Mouse (Mus musculus) granulocyte monocyte progenitor cell, adult 5-6 weeks (primary cell): ENCODE measurements at regions not wholly inside any gene's neighbourhood (a gene's known extent, or its start where the extent isn't known, plus 50 kb on each side); places are given as distances from the start of the nearest gene placed in this dataset.
A peak's percentile ranks its signal among the peaks of the same experiment; 100 is the strongest.

Experiments
- ATAC-seq: replicated peaks from 2 replicates; pipeline ENCODE4 v1.8.0; 2016; ENCODE audit warnings: mild to moderate bottlenecking, moderate TSS enrichment, inconsistent platforms; ENCODE audit not compliant: poor library complexity, severe bottlenecking

GRCm38 (mm10) chr3:61849317-61849716, 483.6 kb upstream of the B430305J03Rik start:
- ATAC-seq, result no peak

DNA sequence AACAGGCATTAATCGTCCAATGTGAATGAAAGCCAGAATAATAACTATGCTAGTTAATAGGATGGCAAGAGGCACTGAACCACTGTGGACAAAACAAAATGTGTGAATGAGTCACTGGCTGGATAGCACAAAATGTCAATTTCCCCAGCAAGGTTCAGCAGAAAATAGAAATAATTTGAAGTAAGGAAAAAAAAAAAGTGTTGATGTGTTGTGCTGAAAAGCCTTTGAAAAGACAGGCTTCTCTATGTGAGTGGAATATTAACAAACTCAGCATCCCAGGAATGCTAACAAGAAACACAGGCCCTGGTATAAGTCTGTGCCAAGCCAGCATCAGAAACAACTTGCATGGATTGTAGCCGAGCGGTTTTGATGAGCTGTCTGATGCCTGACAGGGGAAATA, 481.0 kb upstream of the B430305J03Rik start:
- no peak for ATAC-seq

GRCm38 (mm10) chr3:61839355-61840009, 473.7 kb upstream of the B430305J03Rik start:
- ATAC-seq, result peak; percentile 81

DNA sequence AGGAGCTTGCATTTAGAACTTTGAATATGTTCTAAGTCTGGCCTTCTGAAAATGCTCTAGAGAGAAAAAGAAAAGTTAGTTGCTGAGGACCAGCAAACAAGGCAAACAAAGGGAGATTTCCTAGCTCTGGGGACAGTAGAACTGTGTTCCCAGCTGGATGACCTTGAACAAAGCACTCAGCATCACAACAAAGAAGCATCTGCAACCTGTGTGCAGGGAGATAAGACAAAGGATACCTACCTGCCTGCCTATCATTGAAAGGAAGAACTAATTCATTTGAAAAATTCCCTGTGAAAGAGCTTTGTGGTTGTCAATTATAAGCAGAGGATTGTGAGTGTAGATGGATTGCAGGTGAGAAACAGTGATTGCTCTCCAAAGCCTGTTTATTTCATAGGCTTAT, 451.1 kb upstream of the B430305J03Rik start:
- ATAC-seq, result no peak

GRCm38 (mm10) chr3:61796021-61796420, 430.3 kb upstream of the B430305J03Rik start:
- ATAC-seq, result no peak

GRCm38 (mm10) chr3:61790674-61791073, 424.9 kb upstream of the B430305J03Rik start:
- ATAC-seq, result peak; percentile 76
